Mouse (Mus musculus) myocyte (in vitro differentiated cells): ENCODE data around the gene Olfr574.

ENCODE experiments used
- CEBPB ChIP-seq: IDR thresholded peaks from 2 replicates; pipeline ENCODE4 v1.6.1; 2011; ENCODE audit warnings: mild to moderate bottlenecking, moderate library complexity; ENCODE audit not compliant: poor library complexity, insufficient read depth, severe bottlenecking
- E2F4 ChIP-seq: IDR thresholded peaks from one replicate; pipeline ENCODE4 v1.6.1; 2011; ENCODE audit warnings: mild to moderate bottlenecking, control low read depth, moderate library complexity; ENCODE audit not compliant: insufficient read depth
- MAX ChIP-seq: IDR thresholded peaks from one replicate; pipeline ENCODE4 v1.6.1; 2011; ENCODE audit warnings: low read depth, mild to moderate bottlenecking, control low read depth
- MYOD1 ChIP-seq, 3 experiments: IDR thresholded peaks; one replicate each; pipeline ENCODE4 v1.6.1; 2011; ENCODE audit warnings: control low read depth in 2 of 3, low read depth in 2 of 3, mild to moderate bottlenecking in 2 of 3, moderate library complexity in 1 of 3; ENCODE audit not compliant: insufficient read length in 2 of 3, control insufficient read depth in 1 of 3
- MYOG ChIP-seq, 3 experiments: IDR thresholded peaks; one replicate each; pipeline ENCODE4 v1.6.1; 2011; ENCODE audit warnings: control low read depth in 2 of 3, low read depth in 2 of 3, mild to moderate bottlenecking in 2 of 3; ENCODE audit not compliant: insufficient read length in 2 of 3, control insufficient read depth in 1 of 3, insufficient read depth in 1 of 3
- POLR2A ChIP-seq: IDR thresholded peaks from one replicate; pipeline ENCODE4 v1.6.1; 2011; ENCODE audit warnings: low read depth, mild to moderate bottlenecking, control low read depth, moderate library complexity; ENCODE audit not compliant: insufficient read length
- POLR2AphosphoS2 ChIP-seq: IDR thresholded peaks from one replicate; pipeline ENCODE4 v1.6.1; 2011; ENCODE audit warnings: low read depth, control low read depth; ENCODE audit not compliant: insufficient read length
- REST ChIP-seq: IDR thresholded peaks from one replicate; pipeline ENCODE4 v1.6.1; 2011; ENCODE audit warnings: mild to moderate bottlenecking, control low read depth, moderate library complexity; ENCODE audit not compliant: insufficient read depth, insufficient read length
- TCF3 ChIP-seq: IDR thresholded peaks from one replicate; pipeline ENCODE4 v1.6.1; 2011; ENCODE audit warnings: low read depth, control low read depth; ENCODE audit not compliant: insufficient read length
- USF1 ChIP-seq: IDR thresholded peaks from one replicate; pipeline ENCODE4 v1.6.1; 2011; ENCODE audit warnings: low read depth, mild to moderate bottlenecking, control low read depth, moderate library complexity

- TF ChIP-seq USF1, result no peak
- no peak for TF ChIP-seq REST
- TF ChIP-seq MAX, result no peak
- TF ChIP-seq POLR2A, result no peak
- no peak for TF ChIP-seq POLR2AphosphoS2
- no peak for TF ChIP-seq MYOG (IDR thresholded peaks at IDR 0.05; ENCODE audit: control insufficient read depth in 1 of 3, insufficient read depth in 1 of 3, insufficient read length in 2 of 3, low read depth in 2 of 3)
- TF ChIP-seq CEBPB, result no peak
- no peak for TF ChIP-seq E2F4
- TF ChIP-seq MYOD1 (IDR thresholded peaks at IDR 0.05; ENCODE audit: control insufficient read depth in 1 of 3, insufficient read length in 2 of 3, low read depth in 2 of 3), result no peak
- no peak for TF ChIP-seq TCF3
Observed at GRCm38 (mm10) chr7:102958593-102958992, 10.3 kb downstream of the Olfr574 start, which contains the start of gene Olfr575.
